Mouse (Mus musculus): ENCODE data around the gene Rtl9.

DNA sequence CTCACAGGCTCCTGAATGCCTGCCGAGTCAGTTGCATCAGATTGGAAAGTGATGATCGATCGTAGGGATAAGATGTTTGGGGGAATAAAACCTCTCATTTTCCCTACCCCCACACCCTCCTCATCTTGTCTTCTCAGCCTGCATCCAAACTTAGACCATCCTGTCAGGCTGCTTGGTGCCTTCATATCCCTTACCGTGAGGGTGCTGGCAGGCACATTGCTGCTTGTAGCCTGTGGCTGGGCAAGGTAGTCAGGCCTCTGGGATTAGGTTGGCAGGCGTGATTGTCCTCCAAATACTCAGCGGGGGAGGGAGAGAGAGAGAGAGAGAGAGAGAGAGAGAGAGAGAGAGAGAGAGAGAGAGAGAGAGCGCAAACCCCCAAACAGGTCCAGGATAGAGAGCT, 11.2 kb upstream of the Rtl9 start:
- TF ChIP-seq POLR2A (IDR thresholded peaks at IDR 0.05; ENCODE audit: low read depth, low read length) (no peak), CTCF (IDR thresholded peaks at IDR 0.05; ENCODE audit: extremely low read depth, insufficient read depth, insufficient read length, insufficient replicate concordance) (no peak)
